Mouse (Mus musculus): ENCODE results near the gene Zdhhc5. TPM values are rescaled to one million over a fixed set of nuclear protein-coding genes. Genes with fewer than 3 reads are reported as not detected.
"Not testable (repeated sequence)": the region's sequence is repeated elsewhere in the genome, so short reads cannot be mapped to it uniquely, and the experiment has no call there.

Gene Zdhhc5
- total and polyA plus RNA-seq, 2 experiments from 2014 or later = 13.1 to 27.5 TPM

DNA sequence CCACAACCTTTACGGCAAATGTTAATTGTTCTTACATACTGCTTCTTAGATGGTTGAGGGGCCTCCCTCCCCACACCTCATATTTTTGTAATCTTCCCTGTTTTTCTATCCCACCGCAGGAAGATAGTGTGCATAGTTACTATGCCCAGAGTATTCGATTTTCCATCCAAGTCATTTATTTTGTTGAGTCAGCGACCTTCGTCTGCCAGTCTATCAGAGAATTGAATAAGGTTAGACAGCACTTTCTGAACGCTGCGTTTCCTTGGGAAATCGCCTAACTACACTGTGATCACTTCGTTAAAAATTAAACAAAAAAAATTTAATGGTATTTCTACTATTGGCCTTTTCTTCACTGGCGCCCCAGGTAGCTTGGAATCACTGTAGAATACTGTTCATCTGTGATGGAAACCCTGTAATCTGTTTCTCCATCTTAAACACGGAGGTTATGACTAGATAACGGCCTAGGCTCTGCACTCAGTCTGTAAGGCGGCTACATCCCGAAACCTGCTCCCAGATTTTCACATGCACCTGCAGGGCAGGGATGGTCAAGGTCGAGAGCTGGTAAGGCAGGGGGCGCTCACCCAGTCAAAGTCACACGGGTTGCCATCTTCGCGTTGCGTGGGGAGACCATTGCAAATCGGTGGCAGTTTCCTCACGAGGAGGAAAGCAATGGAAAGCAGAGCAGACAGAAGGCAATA, 37.6 kb downstream of the Zdhhc5 start:
- WGBS = 11% methylated on average over 21 of the region's 22 CpGs

DNA sequence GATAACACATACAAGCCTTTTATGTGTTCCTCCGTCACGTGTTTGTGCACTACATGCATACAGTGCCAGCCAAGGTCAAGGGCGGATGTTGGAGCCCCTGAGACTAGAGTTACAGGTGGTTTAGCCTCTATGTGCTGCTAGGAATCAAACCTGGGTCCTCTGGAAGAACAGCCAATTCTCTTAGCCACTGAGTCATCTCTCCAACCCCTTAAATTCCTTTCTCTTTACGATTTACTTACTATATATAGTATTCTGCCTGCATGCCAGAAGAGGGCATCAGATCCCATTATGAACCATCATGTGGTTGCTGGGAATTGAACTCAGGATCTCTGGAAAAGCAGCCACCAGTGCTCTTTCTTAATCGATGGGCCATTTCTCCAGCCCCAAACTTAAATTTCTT, 43.4 kb downstream of the Zdhhc5 start:
- Histone ChIP-seq H3K4me2 (ENCODE audit: low read depth) (peak overlapping the region; percentile 78; the same call in 1 of the 2 replicates), H3K36me3 (ENCODE audit: insufficient read depth) (peaks cover 38% of the 10 kb centered on the region)
- WGBS = 50% methylated on average over 4 of the region's 5 CpGs
- not testable (repeated sequence) for ATAC-seq; H3K4me1 ChIP-seq (ENCODE audit: insufficient read depth); H3K27me3 ChIP-seq (ENCODE audit: insufficient read depth, low read length); H3K27ac ChIP-seq (ENCODE audit: low read depth, low read length); DNase-seq; H3K9ac ChIP-seq; H3K9me3 ChIP-seq (ENCODE audit: low read length); H3K4me3 ChIP-seq (ENCODE audit: low read depth, low read length)

More for the DNA sequence above, 37.6 kb downstream of the Zdhhc5 start:
- peaks cover 38% of the 10 kb centered on the region for H3K36me3 ChIP-seq (ENCODE audit: insufficient read depth)
- peak overlapping the region; percentile 80 for H3K27ac ChIP-seq (ENCODE audit: low read depth, low read length)
- peak overlapping the region; percentile 64 for H3K4me2 ChIP-seq (ENCODE audit: low read depth)
- no peaks in the 10 kb centered on the region for H3K9me3 ChIP-seq (ENCODE audit: low read length)
- DNase-seq (no peak), ATAC-seq (peak; percentile 27)
- 0 out of 2 replicates have a peak, but pooled peaks cover 14% of the 10 kb centered on the region for H3K4me1 ChIP-seq (ENCODE audit: insufficient read depth)
- H3K27me3 ChIP-seq (ENCODE audit: insufficient read depth, low read length) = no peaks in the 10 kb centered on the region
- H3K4me3 ChIP-seq (ENCODE audit: low read depth, low read length) = peak overlapping the region; percentile 99
- peak; percentile 68 for TF ChIP-seq CTCF (IDR thresholded peaks at IDR 0.05; ENCODE audit: low read depth)
- peak overlapping the region; percentile 70 for H3K9ac ChIP-seq

DNA sequence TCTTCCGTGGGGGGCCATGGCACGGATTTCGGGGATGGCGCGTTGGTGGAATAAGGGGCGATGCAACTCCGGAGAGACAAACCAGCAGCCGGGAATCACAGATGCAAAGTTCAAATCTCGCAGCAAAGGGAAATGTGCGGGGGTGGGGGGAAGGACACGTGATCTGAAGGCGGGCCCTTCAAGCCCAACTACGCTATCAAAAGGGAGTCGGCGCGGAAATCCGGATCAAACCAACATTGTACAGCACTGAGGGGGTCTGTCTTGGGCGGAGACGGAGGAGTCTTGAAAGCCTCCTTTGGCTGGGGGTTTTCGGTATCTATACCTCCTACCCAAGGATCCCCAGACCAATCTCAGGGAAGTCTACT, 44.4 kb downstream of the Zdhhc5 start, which contains the start of gene Selenoh:
Selenoh (minus strand) TSS at position 202 of the 365 bp plus-strand sequence.
- H3K9me3 ChIP-seq (ENCODE audit: low read length) = no peaks in the 10 kb centered on the region
- peaks cover 32% of the 10 kb centered on the region for H3K36me3 ChIP-seq (ENCODE audit: insufficient read depth)
- ATAC-seq (peak; percentile 99), DNase-seq (peak; percentile 97)
- H3K4me2 ChIP-seq (ENCODE audit: low read depth) = peak within 1 kb of the TSS; percentile 78
- WGBS = under 1% methylated on average over 20 of the region's 20 CpGs
- no peaks in the 10 kb centered on the region for H3K4me1 ChIP-seq (ENCODE audit: insufficient read depth)
- peak within 1 kb of the TSS; percentile 78 for H3K9ac ChIP-seq
- peak within 1 kb of the TSS; percentile 79 for H3K4me3 ChIP-seq (ENCODE audit: low read depth, low read length)
- 0 out of 2 replicates have a peak, but pooled peaks have one; percentile 4 for TF ChIP-seq CTCF (IDR thresholded peaks at IDR 0.05; ENCODE audit: low read depth)
- no peaks in the 10 kb centered on the region for H3K27me3 ChIP-seq (ENCODE audit: insufficient read depth, low read length)
- peak within 1 kb of the TSS; percentile 88 for H3K27ac ChIP-seq (ENCODE audit: low read depth, low read length)

DNA sequence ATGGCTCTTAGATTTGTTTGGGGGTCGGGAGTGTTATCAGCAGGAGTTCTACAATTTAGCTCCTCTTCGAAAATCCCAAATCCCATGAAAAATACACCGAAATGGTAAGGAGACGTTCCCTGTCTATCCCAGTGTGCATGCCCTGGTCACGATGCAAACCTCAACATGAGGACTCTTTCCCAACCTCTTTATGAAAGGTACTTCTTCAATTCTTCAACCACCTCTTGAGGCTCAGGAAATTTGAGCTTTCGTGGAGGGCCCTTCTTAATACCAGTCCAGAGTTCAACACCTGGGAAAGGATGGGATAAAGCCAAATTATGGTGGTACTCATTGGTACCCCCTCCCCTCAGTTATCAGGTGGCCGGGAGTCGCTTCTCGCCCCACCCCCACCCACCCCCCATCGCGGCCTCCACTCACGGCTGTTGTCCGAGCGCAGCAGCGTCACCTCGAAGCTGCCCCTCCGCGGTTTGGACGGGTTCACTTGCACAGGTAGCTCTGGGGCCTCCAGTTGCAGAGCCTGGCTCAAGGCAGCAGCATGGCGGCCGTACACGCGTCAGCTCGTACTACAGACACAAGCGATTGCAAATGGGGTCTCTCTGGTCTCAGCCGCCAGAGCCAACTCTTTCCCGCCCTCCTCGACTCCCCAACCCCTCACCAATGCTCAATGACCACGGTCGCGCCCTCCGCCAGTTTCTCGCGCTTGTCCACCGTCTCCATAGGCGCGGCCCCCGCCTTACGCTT, 45.0 kb downstream of the Zdhhc5 start:
- WGBS = 3% methylated on average over 36 of the region's 39 CpGs
- peak overlapping the region; percentile 88 for H3K27ac ChIP-seq (ENCODE audit: low read depth, low read length)
- no peaks in the 10 kb centered on the region for H3K27me3 ChIP-seq (ENCODE audit: insufficient read depth, low read length)
- H3K9ac ChIP-seq = peak overlapping the region; percentile 78
- DNase-seq = peak; percentile 14
- no peak for TF ChIP-seq CTCF (IDR thresholded peaks at IDR 0.05; ENCODE audit: low read depth)
- H3K4me2 ChIP-seq (ENCODE audit: low read depth) = peak overlapping the region; percentile 78
- H3K4me3 ChIP-seq (ENCODE audit: low read depth, low read length) = peak overlapping the region; percentile 79
- H3K36me3 ChIP-seq (ENCODE audit: insufficient read depth) = peaks cover 29% of the 10 kb centered on the region
- ATAC-seq = peak; percentile 70
- no peaks in the 10 kb centered on the region for H3K9me3 ChIP-seq (ENCODE audit: low read length)
- H3K4me1 ChIP-seq (ENCODE audit: insufficient read depth) = no peaks in the 10 kb centered on the region

DNA sequence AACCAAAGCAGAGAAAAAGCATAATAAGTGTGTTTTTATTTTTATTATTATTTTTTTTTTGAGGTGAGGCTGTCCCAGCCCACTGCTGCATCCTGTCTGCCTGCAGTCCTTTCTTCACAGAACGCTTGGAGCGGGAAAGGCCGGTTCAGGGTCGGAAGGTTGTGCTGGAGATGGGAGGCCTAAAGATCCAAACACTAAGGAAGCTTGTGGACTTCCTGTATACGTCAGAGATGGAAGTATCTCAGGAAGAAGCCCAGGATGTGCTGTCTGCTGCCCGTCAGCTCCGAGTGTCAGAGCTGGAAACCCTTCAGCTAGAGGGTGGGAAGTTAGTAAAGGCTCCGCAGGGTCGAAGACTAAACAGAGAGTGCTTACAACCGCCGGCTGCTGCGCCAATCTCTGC, 48.9 kb downstream of the Zdhhc5 start:
- no peaks in the 10 kb centered on the region for H3K27me3 ChIP-seq (ENCODE audit: insufficient read depth, low read length)
- H3K4me1 ChIP-seq (ENCODE audit: insufficient read depth) = no peaks in the 10 kb centered on the region
- H3K9ac ChIP-seq = no peak overlapping the region
- ATAC-seq = no peak
- H3K9me3 ChIP-seq (ENCODE audit: low read length) = no peaks in the 10 kb centered on the region
- no peak overlapping the region for H3K4me2 ChIP-seq (ENCODE audit: low read depth)
- DNase-seq = no peak
- WGBS = 72% methylated on average over 12 of the region's 12 CpGs
- 0 out of 2 replicates have a peak, but pooled peaks cover 5% of the 10 kb centered on the region for H3K36me3 ChIP-seq (ENCODE audit: insufficient read depth)
- no peak for TF ChIP-seq CTCF (IDR thresholded peaks at IDR 0.05; ENCODE audit: low read depth)
- no peak overlapping the region for H3K4me3 ChIP-seq (ENCODE audit: low read depth, low read length)
- H3K27ac ChIP-seq (ENCODE audit: low read depth, low read length) = no peak overlapping the region

DNA sequence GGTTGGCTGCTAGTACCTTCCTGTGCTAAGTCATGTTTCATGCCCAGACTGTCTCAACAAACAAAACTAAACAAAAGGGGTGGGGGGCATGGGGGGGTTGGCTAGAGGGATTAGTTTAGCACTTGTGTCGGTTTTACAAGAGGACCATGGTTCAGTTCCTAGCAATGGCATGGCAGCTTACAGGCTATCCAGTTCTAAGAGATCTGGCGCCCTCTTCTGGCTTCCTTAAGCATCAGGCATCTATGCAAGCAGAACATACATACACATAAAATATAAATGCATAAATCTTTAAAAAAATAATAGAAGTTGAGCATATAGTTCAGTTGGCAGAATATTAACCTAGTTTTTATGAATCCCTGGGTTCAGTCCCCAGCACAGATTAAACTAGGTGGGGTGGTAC, 52.1 kb downstream of the Zdhhc5 start:
- ATAC-seq (no peak; the same call in 1 of the 2 replicates), DNase-seq (peak; percentile 28)
- no peaks in the 10 kb centered on the region for H3K27me3 ChIP-seq (ENCODE audit: insufficient read depth, low read length)
- H3K36me3 ChIP-seq (ENCODE audit: insufficient read depth) = no peaks in the 10 kb centered on the region
- no peak overlapping the region for H3K9ac ChIP-seq
- H3K9me3 ChIP-seq (ENCODE audit: low read length) = no peaks in the 10 kb centered on the region
- H3K27ac ChIP-seq (ENCODE audit: low read depth, low read length) = no peak overlapping the region
- no peaks in the 10 kb centered on the region for H3K4me1 ChIP-seq (ENCODE audit: insufficient read depth)
- 25% methylated on average over 2 of the region's 2 CpGs for WGBS
- peak; percentile 49 for TF ChIP-seq CTCF (IDR thresholded peaks at IDR 0.05; ENCODE audit: low read depth)
- H3K4me2 ChIP-seq (ENCODE audit: low read depth) = no peak overlapping the region
- no peak overlapping the region for H3K4me3 ChIP-seq (ENCODE audit: low read depth, low read length)

DNA sequence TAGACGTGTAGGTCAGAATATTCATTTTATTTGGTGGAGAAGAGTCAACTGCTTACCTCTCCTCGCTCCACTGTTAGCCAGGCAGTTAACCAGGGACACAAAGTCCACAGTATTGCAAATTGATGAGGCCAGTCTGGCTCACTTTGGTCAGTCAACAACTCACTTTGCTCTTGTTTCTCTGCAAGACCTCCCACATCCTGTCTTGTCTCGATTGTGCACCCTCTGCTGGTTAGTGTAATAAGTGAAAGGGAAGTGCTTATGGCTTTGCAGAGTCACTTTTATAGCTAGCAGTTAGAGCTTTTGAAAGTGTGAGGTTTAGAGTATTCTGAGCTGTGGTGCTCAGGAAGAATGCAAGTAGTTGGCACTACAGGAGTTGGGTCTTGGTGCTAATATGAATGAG, 54.7 kb downstream of the Zdhhc5 start:
- peak; percentile 23 for DNase-seq
- Histone ChIP-seq H3K36me3 (ENCODE audit: insufficient read depth) (no peaks in the 10 kb centered on the region), H3K4me3 (ENCODE audit: low read depth, low read length) (no peak overlapping the region), H3K9me3 (ENCODE audit: low read length) (no peaks in the 10 kb centered on the region), H3K4me2 (ENCODE audit: low read depth) (no peak overlapping the region), H3K27me3 (ENCODE audit: insufficient read depth, low read length) (no peaks in the 10 kb centered on the region), H3K27ac (ENCODE audit: low read depth, low read length) (no peak overlapping the region), H3K9ac (no peak overlapping the region), H3K4me1 (ENCODE audit: insufficient read depth) (no peaks in the 10 kb centered on the region)
- ATAC-seq = no peak
- WGBS = 72% methylated on average over 3 of the region's 3 CpGs
- TF ChIP-seq CTCF (IDR thresholded peaks at IDR 0.05; ENCODE audit: low read depth) = peak; percentile 58
